Mouse (Mus musculus) megakaryocyte, embryonic 14.5 days (primary cell): ENCODE measurements around the gene Bri3.

Experiments used
- FLI1 ChIP-seq: IDR thresholded peaks from 2 replicates; pipeline ENCODE4 v1.6.1; 2012; ENCODE audit warnings: low read length, inconsistent platforms, mixed read lengths
- GATA1 ChIP-seq: IDR thresholded peaks from 3 replicates; pipeline ENCODE4 v1.6.1; 2012; ENCODE audit warnings: mixed read lengths, low read length, inconsistent platforms, borderline replicate concordance

DNA sequence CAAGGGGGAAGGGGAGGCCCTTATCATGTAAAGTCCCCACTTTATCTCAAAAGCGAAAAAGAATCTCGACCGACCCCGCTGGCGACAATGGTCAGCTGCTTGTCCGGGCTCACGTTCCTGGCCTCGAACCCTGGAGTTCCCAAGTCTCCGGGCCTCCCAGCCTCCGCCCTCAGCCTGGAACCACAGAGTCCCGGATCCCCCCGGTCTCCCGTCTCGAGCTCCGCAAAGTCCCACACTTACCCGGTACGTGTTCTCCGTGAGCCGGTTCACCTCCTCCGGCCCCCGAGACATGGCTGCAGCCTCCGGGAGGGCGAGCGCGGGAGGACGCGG lies 113.3 kb downstream of the Bri3 start:
- no peak for TF ChIP-seq GATA1
- no peak for TF ChIP-seq FLI1
